Mouse (Mus musculus): ENCODE results near the gene 2310030G06Rik. TPM values are rescaled to one million over a fixed set of nuclear protein-coding genes. Genes with fewer than 3 reads are reported as not detected.

2310030G06Rik gene
- total RNA-seq, 1 experiment from 2014 or later: not detected

Other genes with a start within 250 kb of the 2310030G06Rik start
- gene Pts, start 217.8 kb downstream of the 2310030G06Rik start, total RNA-seq (2017): 91.9 and 128 TPM in 2 replicates
- gene Il18, start 191.7 kb downstream of the 2310030G06Rik start, total RNA-seq (2017): 29.5 and 36.7 TPM in 2 replicates
- gene Bco2, start 191.4 kb downstream of the 2310030G06Rik start, total RNA-seq (2017): 3.8 and 4.4 TPM in 2 replicates
- not detected in 2 replicates for gene Tex12, start 185.2 kb downstream of the 2310030G06Rik start, total RNA-seq (2017)
- 142 and 154 TPM in 2 replicates for gene Sdhd, start 142.7 kb downstream of the 2310030G06Rik start, total RNA-seq (2017)
- gene Timm8b, start 142.6 kb downstream of the 2310030G06Rik start, total RNA-seq (2017): 123 and 162 TPM in 2 replicates
- gene Pih1d2, start 129.2 kb downstream of the 2310030G06Rik start, total RNA-seq (2017): 0.56 and 4.6 TPM in 2 replicates
- gene Nkapd1, start 129.1 kb downstream of the 2310030G06Rik start, total RNA-seq (2017): 43.5 and 73.0 TPM in 2 replicates
- gene Dlat, start 86.8 kb downstream of the 2310030G06Rik start, total RNA-seq (2017): 30.7 and 33.5 TPM in 2 replicates
- gene Dixdc1, start 7.0 kb downstream of the 2310030G06Rik start, total RNA-seq (2017): 0.99 and 2.3 TPM in 2 replicates
- gene Cryab, start 4.8 kb upstream of the 2310030G06Rik start, total RNA-seq (2017): 0.84 TPM in 1 of 2 replicates, not detected in the other
- not detected in 2 replicates for gene Hspb2, start 5.8 kb upstream of the 2310030G06Rik start, total RNA-seq (2017)
- gene Fdxacb1, start 21.7 kb upstream of the 2310030G06Rik start, total RNA-seq (2017): 8.8 and 8.9 TPM in 2 replicates
- 18.0 and 18.2 TPM in 2 replicates for gene Alg9, start 28.5 kb upstream of the 2310030G06Rik start, total RNA-seq (2017)
- gene 1110032A03Rik, start 29.0 kb upstream of the 2310030G06Rik start, total RNA-seq (2017): 22.5 and 37.0 TPM in 2 replicates
- gene Ppp2r1b, start 98.8 kb upstream of the 2310030G06Rik start, total RNA-seq (2017): 38.7 and 40.3 TPM in 2 replicates

Measured in hematopoietic stem cell, adult 5-6 weeks (primary cell).